Mouse (Mus musculus) gastrocnemius, postnatal 36 days (tissue): ENCODE data around the gene Prkra. TPM values are rescaled to one million over a fixed set of nuclear protein-coding genes. Genes with fewer than 3 reads are reported as not detected.

Experiments
- DNase-seq, 2 experiments: peaks; one replicate each; pipeline ENCODE4 v3.0.0; 2022
- intact Hi-C: fragments of 180-260 bp; cut with DNase I; formaldehyde crosslinking; loops from one replicate; pipeline ENCODE4 v1.15.1; 2025
- long read RNA-seq, 2 experiments: library from polyadenylated mRNA; stranded (forward); transcript quantifications; one replicate each; pipeline ENCODE4 v2.0.0; 2021
- total RNA-seq, 2 experiments: library from RNA; stranded (reverse); gene quantifications; 2 replicates each; pipeline ENCODE4 v1.2.3; 2021

Gene Prkra
- 1 to 10 TPM; 3.5 to 3.7 TPM for total RNA-seq
- long read RNA-seq, experiment 1, partial matches to known transcripts = 1 of 3 reads
- long read RNA-seq, experiment 1, other reads (novel, unspliced or antisense) = 0 of 3 reads
- long read RNA-seq, experiment 2, partial matches to known transcripts = 0 of 3 reads
- long read RNA-seq, experiment 2, other reads (novel, unspliced or antisense) = 1 of 3 reads

DNA sequence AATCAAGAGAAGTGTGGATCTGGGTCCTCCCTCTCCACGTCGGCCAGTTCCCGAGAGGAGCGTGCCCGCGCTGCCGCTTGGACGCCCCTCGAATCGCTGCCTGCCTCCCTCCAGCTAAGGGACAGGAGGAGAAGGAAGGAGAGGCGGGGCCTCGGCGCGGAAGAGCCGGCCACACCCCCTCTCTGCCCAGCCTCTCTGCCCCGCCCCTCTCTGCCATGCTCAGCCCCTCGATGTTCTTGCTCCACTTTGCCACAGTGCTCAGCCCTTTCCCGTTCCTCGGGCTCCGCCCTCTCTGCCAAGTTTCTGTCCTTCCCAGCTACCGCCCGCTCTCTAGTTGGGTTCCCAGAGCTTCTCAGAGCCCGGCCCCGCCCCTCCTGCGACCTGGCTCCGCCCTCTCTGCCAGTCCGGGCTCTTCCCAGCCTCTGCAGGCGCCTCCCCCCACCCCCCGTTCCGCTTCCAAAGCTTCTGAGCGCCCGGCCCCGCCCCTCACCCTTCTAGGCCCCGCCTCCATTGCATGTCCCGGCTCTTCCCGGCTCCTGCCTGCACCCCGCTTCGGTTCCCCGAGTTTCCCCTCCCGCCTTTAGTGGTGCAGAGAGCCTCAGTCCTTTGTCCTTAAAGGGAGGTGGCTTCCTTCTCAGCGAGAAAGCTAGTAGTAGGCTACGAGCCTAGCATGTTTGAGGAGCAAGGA is at the start of gene Prkra, which contains the start of gene Pjvk:
Prkra (minus strand) TSS at position 133 of the 688 bp plus-strand sequence.
Pjvk (plus strand) TSS at position 594 of the 688 bp plus-strand sequence.
- DNase-seq = peak; percentile 97 to 98
- intact Hi-C loops = no loop called here

- no peak for DNase-seq
- intact Hi-C loops = no loop called here
These were observed 47.5 kb upstream of the Prkra start for GRCm38 (mm10) chr2:76695290-76695689.

DNA sequence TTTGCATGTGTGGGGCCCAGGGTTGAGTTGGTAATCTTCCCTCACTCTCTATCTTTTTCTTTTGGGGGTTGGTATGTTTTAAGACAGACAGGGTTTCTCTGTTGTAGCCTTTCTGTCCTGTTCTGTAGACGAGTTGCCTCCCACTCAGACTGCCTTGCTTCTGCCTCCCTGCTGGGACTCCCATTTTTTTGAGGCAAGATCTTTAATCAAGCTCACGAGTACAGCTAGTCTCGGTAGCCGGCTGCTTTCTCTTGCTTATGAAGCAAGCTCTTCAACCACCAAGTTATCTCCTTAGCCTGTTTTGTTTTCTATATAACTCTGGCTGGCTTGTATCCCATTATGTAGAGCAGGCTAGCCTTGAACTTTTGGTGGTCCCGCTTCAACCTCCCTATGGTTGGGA is 46.0 kb upstream of the Prkra start:
- intact Hi-C loops = no loop called here
- no peak for DNase-seq

- intact Hi-C loops = no loop called here
- peak in 1 of 2 experiments; percentile 42 for DNase-seq
These were observed 42.8 kb upstream of the Prkra start for GRCm38 (mm10) chr2:76690436-76691204.

- DNase-seq = no peak
- intact Hi-C loops = no loop called here
These were observed 40.3 kb upstream of the Prkra start for GRCm38 (mm10) chr2:76688162-76688561.

DNA sequence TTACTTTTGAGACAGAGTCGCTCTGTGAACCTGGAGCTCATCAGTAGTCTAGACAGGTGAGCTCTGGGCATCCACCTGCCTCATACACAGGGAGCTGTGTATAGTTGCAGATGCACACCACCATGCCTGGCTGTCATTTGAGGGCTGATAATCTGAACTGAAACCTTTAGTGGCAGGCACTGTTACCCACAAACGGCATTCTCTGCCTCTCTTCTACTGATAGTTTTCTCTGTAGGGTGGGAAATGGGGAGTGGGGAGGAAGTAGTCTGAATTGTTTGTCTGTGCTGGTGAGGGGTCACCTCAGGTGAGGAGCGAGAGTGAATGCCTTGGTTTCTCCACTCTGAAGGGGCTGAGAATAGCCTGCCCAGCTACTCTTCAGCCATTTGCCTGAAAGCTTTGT is 39.8 kb upstream of the Prkra start:
- DNase-seq = no peak
- intact Hi-C loops = no loop called here

DNA sequence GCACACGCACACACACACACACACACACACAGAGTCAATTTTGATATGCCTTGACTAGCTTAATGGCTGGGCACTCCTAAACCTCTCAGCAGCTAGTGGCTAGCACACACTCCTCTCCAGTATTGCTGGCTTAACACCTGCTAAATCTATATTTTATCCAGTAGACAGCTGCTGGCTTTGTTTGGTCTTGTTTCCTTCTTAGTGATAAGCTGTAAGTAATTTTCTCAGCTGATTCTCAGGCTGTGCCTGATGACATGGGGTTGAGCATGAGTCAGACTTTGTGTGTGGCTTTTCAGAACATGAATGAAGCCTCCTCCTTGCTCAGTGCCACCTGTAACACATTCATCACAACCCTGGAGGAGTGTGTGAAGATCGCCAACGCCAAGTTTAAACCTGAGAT is 39.2 kb upstream of the Prkra start:
- no peak for DNase-seq
- intact Hi-C loops = no loop called here

DNA sequence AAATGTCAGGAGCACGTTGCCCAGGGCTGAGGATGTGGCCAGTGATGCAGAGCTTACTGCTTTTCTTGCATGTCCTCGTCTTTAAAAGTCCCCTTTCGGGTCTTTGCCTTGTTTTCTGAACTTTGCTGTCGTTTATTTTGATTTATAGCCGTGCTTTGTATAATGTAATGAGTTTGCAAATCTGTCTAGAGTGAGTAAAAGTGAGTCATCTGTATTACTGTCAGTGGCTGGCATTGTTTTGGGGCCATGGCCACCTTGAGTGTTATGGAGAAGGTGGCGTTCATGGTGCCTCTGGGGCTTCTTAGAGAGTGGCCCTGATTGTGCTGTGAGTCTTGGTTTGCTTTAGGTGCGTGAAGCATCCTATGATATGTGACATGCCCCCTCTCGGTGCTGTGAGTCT is 34.5 kb upstream of the Prkra start:
- intact Hi-C loops = no loop called here
- DNase-seq = no peak

GRCm38 (mm10) chr2:76676401-76677226 is 28.8 kb upstream of the Prkra start:
- DNase-seq = no peak
- intact Hi-C loops = no loop called here

DNA sequence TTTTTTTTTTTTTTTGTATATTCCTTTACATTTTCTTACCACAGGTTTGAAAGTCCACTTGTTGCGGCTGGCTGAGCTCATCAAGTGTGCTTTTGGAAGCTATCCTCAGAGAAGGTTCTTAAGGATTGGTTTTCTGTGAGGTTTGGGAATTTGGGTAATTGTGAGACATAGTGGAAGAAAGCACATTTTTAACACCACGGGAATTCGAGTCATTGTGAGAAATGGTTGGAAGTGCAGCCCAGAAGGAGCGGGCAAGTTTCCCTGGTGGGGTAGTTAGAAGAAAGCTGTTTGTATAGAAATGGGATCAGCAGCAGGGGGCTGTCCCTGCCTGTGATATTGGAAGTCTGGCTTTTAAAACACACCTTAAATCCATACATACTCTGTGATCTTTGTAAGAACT is 28.1 kb upstream of the Prkra start:
- no peak for DNase-seq
- intact Hi-C loops = no loop called here

GRCm38 (mm10) chr2:76675451-76675850 is 27.6 kb upstream of the Prkra start:
- intact Hi-C loops = no loop called here
- no peak for DNase-seq

DNA sequence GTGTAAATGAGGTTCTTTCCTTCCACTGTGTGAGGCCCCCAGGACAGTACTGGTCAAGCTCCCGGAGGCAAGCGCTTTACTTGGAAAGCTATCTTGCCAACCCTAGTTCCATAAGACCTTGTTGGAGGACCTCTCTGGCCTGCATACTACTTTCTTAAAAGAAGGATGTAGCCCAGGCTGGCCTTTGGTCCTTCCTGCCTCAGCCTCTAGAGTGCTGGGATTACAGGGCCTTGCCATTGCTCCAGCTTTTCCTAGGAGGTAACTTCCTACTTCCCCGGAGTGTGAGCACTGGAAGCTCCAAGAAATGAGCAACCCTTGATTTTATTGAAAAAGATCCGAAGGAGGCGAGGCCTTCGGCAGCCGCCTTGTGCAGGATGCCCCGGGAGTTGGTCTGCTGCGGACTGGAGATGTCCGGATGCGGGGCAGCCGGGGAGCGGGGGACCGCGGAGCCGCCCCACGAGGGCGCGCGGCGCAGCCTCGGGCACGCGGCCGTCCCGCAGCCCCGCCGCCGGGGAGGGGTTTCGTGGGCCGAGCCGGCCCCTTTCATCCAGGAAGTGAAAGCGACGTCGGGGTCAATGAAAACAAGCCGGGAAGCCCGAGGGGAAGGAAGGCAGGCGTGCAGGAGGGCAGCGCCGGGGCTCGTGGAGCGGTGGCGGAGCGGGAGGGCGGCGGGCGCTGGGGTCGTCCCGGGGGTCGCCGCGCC is 27.1 kb upstream of the Prkra start, which contains the start of gene Plekha3:
Plekha3 (plus strand) TSS at position 557 of the 703 bp plus-strand sequence.
- peak; percentile 68 to 76 for DNase-seq
- intact Hi-C loops = no loop called here

GRCm38 (mm10) chr2:76673472-76674081 is 25.8 kb upstream of the Prkra start:
- no peak for DNase-seq
- intact Hi-C loops = no loop called here

DNA sequence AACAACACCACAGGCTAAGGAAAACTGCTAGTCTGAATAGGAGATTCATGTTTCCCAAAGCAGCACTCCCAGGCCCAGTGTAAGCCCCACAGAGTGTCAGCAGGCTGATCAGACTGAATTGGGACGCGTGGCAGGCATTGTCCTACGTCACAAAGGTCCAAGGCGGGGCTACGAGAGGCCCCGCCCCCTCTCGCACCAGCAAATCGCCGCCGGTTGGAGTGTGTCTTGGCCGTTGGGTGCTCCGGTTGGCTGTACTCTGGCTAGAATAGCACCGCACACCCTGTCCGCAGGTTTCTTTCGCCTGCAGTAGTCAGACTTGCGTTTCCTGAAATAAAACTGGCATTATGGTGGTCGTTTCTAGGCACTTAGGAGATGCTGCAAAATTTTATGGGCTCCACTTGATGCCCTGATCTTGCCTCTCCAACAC is 25.2 kb upstream of the Prkra start, which contains the start of gene Fkbp7:
Fkbp7 (minus strand) TSS at position 151 of the 427 bp plus-strand sequence.
- DNase-seq = peak; percentile 83 to 87
- intact Hi-C loops = no loop called here

DNA sequence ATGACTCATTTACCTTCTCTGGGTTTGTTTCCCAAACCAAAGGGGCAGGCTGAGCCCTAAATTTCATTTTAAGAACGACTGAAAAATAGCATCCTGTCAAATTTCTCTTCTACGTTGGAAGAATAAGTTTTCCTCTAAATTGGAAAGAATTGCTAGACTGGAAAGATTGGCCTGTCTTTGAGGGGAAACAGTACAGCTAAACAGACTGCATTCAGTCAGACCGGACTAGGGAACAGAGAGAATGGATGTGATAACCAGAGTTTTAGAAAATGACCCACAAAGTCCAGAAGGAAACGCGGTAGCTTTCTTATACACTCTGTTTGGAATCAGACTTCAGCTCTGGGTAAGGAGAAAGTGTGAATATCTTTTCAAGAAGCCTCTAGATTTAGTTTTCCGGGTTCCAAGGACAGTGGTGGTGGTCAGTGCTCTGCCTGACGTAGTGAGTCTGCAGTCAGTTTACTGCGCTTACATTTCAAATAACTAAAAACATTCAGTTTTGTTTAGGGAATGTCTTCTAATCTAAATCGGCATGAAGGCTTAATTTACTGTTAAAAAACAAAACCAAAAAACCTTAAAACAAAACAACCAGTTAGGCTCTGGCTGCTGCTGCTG is 24.4 kb upstream of the Prkra start:
- intact Hi-C loops = no loop called here
- no peak for DNase-seq

GRCm38 (mm10) chr2:76671641-76672040 is 23.8 kb upstream of the Prkra start:
- DNase-seq = no peak
- intact Hi-C loops = no loop called here

- no peak for DNase-seq
- intact Hi-C loops = no loop called here
These were observed 19.4 kb upstream of the Prkra start for GRCm38 (mm10) chr2:76667200-76667599.

DNA sequence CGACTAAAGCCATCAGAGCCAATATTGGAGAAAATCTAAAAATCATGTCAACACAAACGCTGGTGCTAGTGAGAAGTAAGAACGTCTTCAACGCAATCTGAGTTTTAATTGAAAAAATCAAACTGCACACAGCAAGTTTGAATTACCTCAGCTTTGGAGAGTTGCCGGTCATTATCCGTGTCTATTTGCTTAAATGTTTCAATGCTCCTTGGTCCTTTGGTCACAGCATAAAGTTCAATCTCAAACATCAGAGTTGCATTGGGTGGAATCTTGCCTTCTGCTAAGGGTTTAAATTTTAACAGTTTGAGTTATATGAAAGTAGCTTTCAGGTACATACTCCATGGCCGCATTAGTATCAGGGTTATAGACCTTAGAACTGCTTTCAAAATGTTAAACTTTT is 17.7 kb upstream of the Prkra start:
- DNase-seq = no peak
- intact Hi-C loops = no loop called here

DNA sequence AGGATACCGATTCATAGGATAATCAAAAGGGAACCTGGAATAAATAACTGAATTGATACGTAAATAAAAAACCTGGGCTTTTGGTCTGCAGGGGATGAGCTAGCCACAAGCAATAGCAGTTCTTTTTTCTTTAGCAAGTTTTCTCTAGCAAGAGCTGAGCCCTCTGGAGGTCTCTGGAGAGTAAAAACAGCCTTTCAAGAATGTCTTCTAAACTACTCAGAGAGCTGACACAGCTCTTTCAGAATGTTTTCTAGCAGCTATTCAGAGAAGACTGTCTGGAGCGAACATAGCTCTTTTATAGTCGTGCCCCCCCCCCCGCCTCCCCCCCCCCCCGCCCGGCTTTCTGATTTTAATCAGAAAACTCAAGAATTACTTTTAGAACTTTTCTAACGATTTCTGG is 11.6 kb upstream of the Prkra start:
- intact Hi-C loops = no loop called here
- no peak for DNase-seq
